Comparison of ENCODE assay signal across 11 mouse cellular contexts in the genomic region with DNA sequence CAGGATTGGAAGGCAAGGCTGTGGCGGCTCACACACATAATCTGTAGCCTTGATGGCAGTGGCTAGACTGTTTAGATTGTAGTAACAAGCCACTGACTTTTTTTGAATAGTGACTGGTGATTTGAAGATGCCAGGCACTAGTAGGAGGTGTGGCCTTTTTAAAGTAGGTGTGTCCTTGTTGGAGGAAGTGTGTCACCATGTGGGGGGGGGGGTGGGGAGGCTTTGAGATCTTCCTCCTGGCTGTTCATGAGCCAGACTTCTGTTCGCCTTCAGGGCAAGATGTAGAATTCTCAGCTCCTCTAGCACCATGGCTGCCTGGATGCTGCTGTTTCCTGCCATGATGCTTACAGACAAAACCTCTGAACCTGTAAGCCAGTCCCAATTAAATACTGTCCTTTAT.
"Had no signal": no experiment of that assay in that cellular context is flagged by ENCODE, and none has a peak within 500 bp of the region (broad histone marks: within the 10 kb centered on the region; RNA-seq: fewer than 3 reads in every experiment).

No protein-coding gene starts in this region.

- H3K4me2 ChIP-seq: limb, embryonic 12.5 days; liver, embryonic 13.5 days; lung, embryonic 15.5 days; midbrain, embryonic 15.5 days; neural tube, embryonic 12.5 days had no signal

- DNase-seq: kidney, adult 11 months; kidney, postnatal 25 days; liver; liver, embryonic 13.5 days; liver, postnatal 0 days; thymus, postnatal 4 days had no signal

- H3K9ac ChIP-seq: limb, embryonic 12.5 days; liver, embryonic 13.5 days; liver, postnatal 0 days; lung, embryonic 15.5 days; midbrain, embryonic 15.5 days; neural tube, embryonic 12.5 days had no signal

- H3K36me3 ChIP-seq: limb, embryonic 12.5 days; liver, embryonic 13.5 days; lung, embryonic 15.5 days; midbrain, embryonic 10.5 days; midbrain, embryonic 15.5 days; neural tube, embryonic 12.5 days had no signal

- ATAC-seq: liver, postnatal 0 days had no signal

- H3K4me3 ChIP-seq: limb, embryonic 12.5 days; liver, embryonic 13.5 days; lung, embryonic 15.5 days; midbrain, embryonic 10.5 days; midbrain, embryonic 15.5 days; neural tube, embryonic 12.5 days had no signal

- H3K27ac ChIP-seq: limb, embryonic 12.5 days; liver, embryonic 13.5 days; lung, embryonic 15.5 days; midbrain, embryonic 15.5 days; neural tube, embryonic 12.5 days had no signal

- H3K9me3 ChIP-seq: limb, embryonic 12.5 days; liver, embryonic 13.5 days; lung, embryonic 15.5 days; midbrain, embryonic 10.5 days; midbrain, embryonic 15.5 days; neural tube, embryonic 12.5 days had no signal

- H3K27me3 ChIP-seq: limb, embryonic 12.5 days; lung, embryonic 15.5 days; midbrain, embryonic 15.5 days had no signal
